Mouse (Mus musculus) embryonic fibroblast, embryonic 13.5 days (primary cell): ENCODE data around the gene Gm2956. TPM values are rescaled to one million over a fixed set of nuclear protein-coding genes. Genes with fewer than 3 reads are reported as not detected.
"Not testable (repeated sequence)": the region's sequence is repeated elsewhere in the genome, so short reads cannot be mapped to it uniquely, and the experiment has no call there.

ENCODE experiments used
- H3K27ac ChIP-seq: 2 replicates; pipeline ENCODE4 v1.5.1; 2012; ENCODE audit warnings: low read length, control low read depth, inconsistent platforms; ENCODE audit not compliant: insufficient read depth
- H3K4me1 ChIP-seq: 2 replicates; pipeline ENCODE4 v1.6.1; 2011; ENCODE audit warnings: low read length; ENCODE audit not compliant: control insufficient read depth, insufficient read depth
- H3K4me3 ChIP-seq: 2 replicates; pipeline ENCODE4 v1.5.1; 2011; ENCODE audit warnings: mild to moderate bottlenecking, control low read depth, low read length; ENCODE audit not compliant: insufficient read depth
- polyA plus RNA-seq: library from polyadenylated mRNA; stranded (reverse); fragments of >200 nt; gene quantifications from 2 replicates; pipeline ENCODE4 v1.2.4, GENCODE M21; 2011; ENCODE audit warnings: low read depth; ENCODE audit not compliant: missing spikeins, insufficient read length

The Gm2956 gene
- polyA plus RNA-seq, result not detected in 2 replicates

GRCm38 (mm10) chr14:3332087-3332677, at the start of gene Gm2956:
Gene Gm2956, plus strand, starts transcription at chr14:3332627.
- not testable (repeated sequence) for H3K4me3 ChIP-seq, H3K27ac ChIP-seq, H3K4me1 ChIP-seq

- H3K4me3 ChIP-seq, H3K27ac ChIP-seq, H3K4me1 ChIP-seq: not testable (repeated sequence)
Observed at GRCm38 (mm10) chr14:3333406-3333805, 979 bp downstream of the Gm2956 start.

GRCm38 (mm10) chr14:3394793-3395192, 62.4 kb downstream of the Gm2956 start, which contains the start of gene Gm10413:
Gene Gm10413, plus strand, starts transcription at chr14:3395093.
- H3K27ac ChIP-seq, H3K4me1 ChIP-seq, H3K4me3 ChIP-seq: not testable (repeated sequence)

Other genes starting within 250 kb of the Gm2956 start
- not detected in 2 replicates for gene Gm10340, start 198.6 kb upstream of the Gm2956 start, polyA plus RNA-seq
- gene Gm5795, start 144.4 kb upstream of the Gm2956 start, polyA plus RNA-seq, result not detected in 2 replicates
- gene D830030K20Rik, start 124.1 kb upstream of the Gm2956 start, polyA plus RNA-seq, result not detected in 2 replicates
- not detected in 2 replicates for gene Gm10413, start 62.5 kb downstream of the Gm2956 start, polyA plus RNA-seq
- not detected in 2 replicates for gene Gm10409, start 80.0 kb downstream of the Gm2956 start, polyA plus RNA-seq
- gene Gm3005, start 95.5 kb downstream of the Gm2956 start, polyA plus RNA-seq, result 0.38 TPM in 1 of 2 replicates, not detected in the other
- gene Gm10408, start 116.8 kb downstream of the Gm2956 start, polyA plus RNA-seq, result not detected in 2 replicates